Mouse (Mus musculus) cerebellum, postnatal 36 days (tissue): Measurements from ENCODE around the gene Ablim2.
A peak's percentile ranks its signal among the peaks of the same experiment; 100 is the strongest.

ENCODE experiments used
- DNase-seq, 2 experiments: peaks; one replicate each; pipeline ENCODE4 v3.0.0; 2021 to 2022; ENCODE audit warnings: mixed read lengths in 2 of 2

Gene Ablim2

GRCm38 (mm10) chr5:35890985-35891730, 133.5 kb downstream of the Ablim2 start:
- no peak for DNase-seq

GRCm38 (mm10) chr5:35892363-35892762, 134.7 kb downstream of the Ablim2 start:
- no peak for DNase-seq

GRCm38 (mm10) chr5:35893093-35893804, 135.6 kb downstream of the Ablim2 start, which contains the start of gene Afap1:
TSS of gene Afap1 (plus strand) at chr5:35893319.
- DNase-seq, result peak; percentile 98 to 99

GRCm38 (mm10) chr5:35893805-35894260, 136.2 kb downstream of the Ablim2 start:
- DNase-seq, result peak; percentile 66 to 70

- no peak for DNase-seq
Observed at GRCm38 (mm10) chr5:35894295-35895047, 136.8 kb downstream of the Ablim2 start.

GRCm38 (mm10) chr5:35895926-35896325, 138.2 kb downstream of the Ablim2 start:
- no peak for DNase-seq

- no peak for DNase-seq
Observed at GRCm38 (mm10) chr5:35896556-35896955, 138.9 kb downstream of the Ablim2 start.

GRCm38 (mm10) chr5:35897147-35897546, 139.5 kb downstream of the Ablim2 start:
- DNase-seq, result no peak

- no peak for DNase-seq
Observed at GRCm38 (mm10) chr5:35898114-35898513, 140.4 kb downstream of the Ablim2 start.

- DNase-seq, result no peak
Observed at GRCm38 (mm10) chr5:35898994-35899393, 141.3 kb downstream of the Ablim2 start.

- no peak for DNase-seq
Observed at GRCm38 (mm10) chr5:35900401-35901225, 142.9 kb downstream of the Ablim2 start.

- no peak for DNase-seq
Observed at GRCm38 (mm10) chr5:35901226-35901809, 143.6 kb downstream of the Ablim2 start.

- DNase-seq, result no peak
Observed at GRCm38 (mm10) chr5:35903456-35903855, 145.8 kb downstream of the Ablim2 start.

GRCm38 (mm10) chr5:35905283-35905682, 147.6 kb downstream of the Ablim2 start:
- no peak for DNase-seq

- DNase-seq, result no peak
Observed at GRCm38 (mm10) chr5:35907090-35907489, 149.4 kb downstream of the Ablim2 start.

GRCm38 (mm10) chr5:35907633-35908426, 150.2 kb downstream of the Ablim2 start:
- DNase-seq, result peak; percentile 84 to 86

- peak; percentile 11 to 22 for DNase-seq
Observed at GRCm38 (mm10) chr5:35908626-35909443, 151.2 kb downstream of the Ablim2 start.

- no peak for DNase-seq
Observed at GRCm38 (mm10) chr5:35915629-35916300, 158.1 kb downstream of the Ablim2 start.

GRCm38 (mm10) chr5:35916666-35917065, 159.0 kb downstream of the Ablim2 start:
- no peak for DNase-seq

GRCm38 (mm10) chr5:35918387-35918786, 160.7 kb downstream of the Ablim2 start:
- no peak for DNase-seq
